Mouse (Mus musculus) mouse embryonic stem cell (cell line): ENCODE data around the gene Myh1.

Experiments used
- in situ Hi-C, 2 experiments: fragments of 300-500 bp; cut with MboI; formaldehyde crosslinking; loops; 1 replicate in 1 of 2; 3 replicates in 1 of 2; pipeline ENCODE4 v1.14.3; 2019 to 2020; ENCODE audit warnings: low sequenced_read_pairs in 2 of 2, low pct_unique_long_range_greater_than_20kb in 1 of 2, mixed read lengths in 1 of 2; ENCODE audit not compliant: unreplicated experiment in 1 of 2

Gene Myh1

DNA sequence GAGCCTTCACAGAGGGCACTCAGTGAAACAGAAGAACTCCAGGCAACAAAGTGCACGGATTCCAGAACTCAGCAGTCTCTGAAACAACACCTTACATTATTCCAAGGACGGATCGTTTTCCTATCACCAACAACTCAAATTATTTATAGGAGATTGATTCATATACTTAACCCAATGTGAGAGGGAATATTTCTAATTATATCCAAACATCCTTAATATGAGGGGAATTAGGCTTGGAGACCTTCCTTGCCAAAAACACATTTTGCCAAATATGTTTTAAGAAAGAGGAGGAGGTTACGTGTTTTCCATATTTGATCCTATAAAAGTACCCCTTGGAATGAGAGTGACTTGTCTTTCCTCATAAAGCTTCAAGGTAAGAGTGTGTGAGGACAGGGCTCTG is at the start of gene Myh1:
Gene Myh1, plus strand, starts transcription at position 301 of the 400 bp plus-strand sequence.
- in situ Hi-C loops, result no loop called here

DNA sequence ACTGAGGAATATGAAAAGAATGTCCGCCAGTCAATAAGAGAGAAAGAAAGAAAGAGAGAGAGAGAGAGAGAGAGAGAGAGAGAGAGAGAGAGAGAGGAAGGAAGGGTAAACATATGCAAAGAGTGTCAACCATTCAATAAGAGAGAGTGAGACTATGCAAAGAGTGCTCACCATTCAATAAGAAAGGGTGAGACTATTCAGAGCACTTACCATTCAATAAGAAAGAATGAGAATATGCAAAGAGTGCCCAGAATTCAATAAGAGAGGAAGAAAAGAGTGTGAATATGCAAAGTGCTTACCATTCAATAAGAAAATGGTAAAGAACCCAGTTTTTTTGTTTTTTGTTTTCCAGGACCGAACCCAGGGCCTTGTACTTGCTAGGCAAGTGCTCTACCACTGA is 49.6 kb upstream of the Myh1 start:
- in situ Hi-C loops, result no loop called here

DNA sequence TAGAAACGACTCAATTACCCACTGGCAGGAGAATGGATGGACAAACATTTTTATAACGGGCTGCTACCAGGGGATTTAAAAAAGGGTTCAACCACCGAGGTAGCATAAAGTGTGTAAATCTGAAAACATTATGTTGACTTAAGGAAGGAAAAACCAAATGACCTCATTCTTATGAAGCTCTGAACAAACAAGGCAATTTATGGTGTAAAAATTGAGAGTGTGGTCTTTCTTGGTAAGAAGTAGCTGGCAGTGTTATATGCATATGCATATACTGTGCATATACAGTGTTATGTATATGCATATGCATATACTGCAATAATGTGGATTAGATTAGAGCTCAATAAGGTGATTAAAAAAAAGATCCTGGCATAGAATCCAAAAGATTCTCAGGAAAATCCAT is 48.7 kb upstream of the Myh1 start:
- in situ Hi-C loops, result no loop called here

DNA sequence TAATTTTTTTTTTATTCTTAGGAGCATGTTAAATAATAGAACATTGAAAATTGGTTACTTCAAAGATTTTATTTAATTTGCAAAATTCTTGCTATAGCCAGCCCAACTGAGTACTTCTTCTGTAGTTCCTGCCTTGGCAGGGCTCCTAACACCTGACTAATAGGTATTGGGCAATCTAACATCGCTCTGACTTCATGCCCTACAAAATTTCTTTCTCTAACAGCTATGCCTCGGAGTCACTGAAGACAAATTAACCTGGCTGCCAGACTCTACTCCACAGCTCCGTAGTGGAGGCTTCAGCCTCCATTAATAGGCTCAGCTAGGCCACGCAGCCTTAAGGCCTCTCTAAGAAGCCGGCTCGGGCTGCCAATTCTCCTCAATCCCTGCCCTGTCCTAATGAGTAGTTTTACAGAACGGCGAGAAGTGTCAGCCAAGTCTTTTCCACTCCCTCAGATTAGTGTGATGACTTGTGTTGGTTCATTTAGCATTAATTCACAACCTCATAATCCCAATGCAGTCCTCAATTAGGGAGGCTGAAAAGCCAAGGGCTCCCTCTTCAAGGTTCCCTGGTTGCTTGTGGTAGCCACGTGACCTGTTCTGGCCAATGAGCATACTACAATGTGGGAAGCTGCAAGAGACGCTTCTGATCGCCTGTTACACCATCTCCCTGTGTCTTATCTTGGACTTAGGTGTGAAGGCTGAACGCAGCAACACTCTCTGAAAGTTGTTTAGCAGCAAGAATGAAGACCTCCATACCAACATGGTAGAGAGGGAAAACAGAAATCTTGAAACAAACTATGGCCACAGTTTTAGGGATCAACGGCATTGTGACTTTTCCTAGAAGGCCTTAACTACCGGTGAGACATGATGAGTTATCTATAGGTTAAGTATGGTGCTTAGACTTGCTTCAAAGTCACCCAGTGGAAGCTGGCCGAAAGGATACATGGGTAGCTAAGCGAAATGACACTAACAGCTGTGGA is 47.9 kb upstream of the Myh1 start:
- in situ Hi-C loops, result no loop called here

DNA sequence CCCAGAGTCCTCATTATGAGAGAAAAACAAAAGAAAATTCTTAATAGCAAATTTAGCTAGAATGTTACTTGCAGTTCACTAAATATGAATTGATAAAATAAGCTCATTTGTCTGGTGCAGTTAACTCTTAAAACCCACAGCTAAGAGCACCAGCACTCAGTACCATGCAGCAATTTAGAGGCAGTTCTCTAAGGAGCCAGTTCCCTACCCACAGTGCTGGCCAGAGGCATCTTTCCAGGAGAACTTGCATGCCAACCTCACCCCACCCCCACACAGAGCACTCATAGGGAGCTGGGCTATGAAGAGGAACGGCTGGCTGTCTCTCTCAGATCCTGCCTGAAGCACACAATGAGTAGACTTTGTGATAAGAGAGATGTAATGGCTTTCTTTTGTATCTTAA is 46.7 kb upstream of the Myh1 start:
- in situ Hi-C loops, result no loop called here

DNA sequence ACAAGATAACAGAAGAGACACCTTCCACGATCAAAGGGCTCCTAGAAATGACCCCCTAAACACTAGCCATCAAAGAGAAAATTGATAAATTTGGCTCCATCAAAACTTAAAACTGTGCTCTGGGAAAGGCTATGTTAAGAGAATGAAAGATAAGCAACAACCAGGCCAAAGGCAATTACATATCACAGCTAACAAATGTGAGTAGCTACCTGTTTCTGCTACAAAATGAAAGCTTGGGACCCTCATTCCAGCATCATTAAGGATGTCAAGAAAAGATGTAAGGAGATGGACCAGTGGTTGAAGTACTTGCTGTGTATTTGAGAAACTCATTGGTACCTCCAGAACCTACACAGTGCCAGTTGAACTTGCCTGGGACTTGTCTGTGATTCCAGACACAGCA is 46.0 kb upstream of the Myh1 start:
- in situ Hi-C loops, result no loop called here

DNA sequence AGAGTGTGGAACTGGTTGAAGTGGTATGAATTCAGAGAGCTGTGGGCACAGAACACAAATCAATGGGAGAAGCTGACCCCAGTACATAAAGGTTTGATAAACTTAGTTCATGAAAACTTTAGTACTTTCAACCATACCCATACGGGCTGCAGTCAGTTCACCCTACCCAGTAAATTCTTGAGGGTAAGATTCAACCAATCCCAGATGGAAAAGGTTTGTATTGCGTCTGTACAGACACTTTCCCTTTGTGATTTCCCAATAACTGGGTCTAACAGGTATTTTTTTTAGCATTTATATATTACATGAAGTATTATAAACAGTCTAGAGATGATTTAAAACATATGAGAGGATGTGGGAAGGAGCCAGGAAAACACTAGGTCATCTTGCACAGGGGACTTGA is 44.2 kb upstream of the Myh1 start:
- in situ Hi-C loops, result no loop called here

DNA sequence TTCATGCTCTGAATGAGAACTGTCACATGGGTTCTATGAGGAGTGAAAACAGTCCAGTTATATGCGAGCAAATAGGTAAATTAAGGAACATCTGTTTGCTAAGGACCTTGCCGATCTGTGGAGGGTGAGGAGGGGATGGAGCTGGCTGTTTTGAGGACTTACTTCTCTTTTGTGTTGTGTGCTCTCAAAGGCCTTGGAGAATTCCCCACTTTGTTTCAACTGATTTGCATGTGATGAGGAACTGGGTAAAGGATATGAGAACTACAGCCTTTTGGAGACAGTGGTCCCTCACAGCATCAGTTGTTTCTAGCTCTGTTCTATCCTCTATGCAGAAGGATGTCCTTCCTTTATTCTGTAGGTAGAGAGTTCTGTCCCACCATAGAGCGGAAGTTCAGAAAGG is 39.7 kb upstream of the Myh1 start:
- in situ Hi-C loops, result no loop called here

DNA sequence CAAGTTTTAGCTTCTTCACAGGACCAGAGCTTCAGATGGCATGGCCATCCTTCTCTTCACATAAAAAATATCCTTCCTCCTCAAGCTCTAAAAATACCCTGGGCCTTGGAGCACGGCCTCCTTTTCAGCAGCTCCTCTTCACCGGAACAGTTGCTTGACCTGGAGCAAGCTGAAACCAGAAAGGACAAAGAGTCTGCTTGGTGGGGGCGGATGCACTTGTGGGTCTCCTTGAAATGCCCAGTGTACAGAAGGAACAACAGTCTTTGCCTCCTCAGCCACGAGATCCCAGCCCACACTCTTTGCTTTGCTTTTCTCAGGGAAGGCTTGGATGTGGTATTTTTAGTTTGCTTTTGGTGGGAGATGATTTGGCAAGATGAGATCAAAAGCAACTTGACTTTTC is 36.2 kb upstream of the Myh1 start:
- in situ Hi-C loops, result no loop called here

DNA sequence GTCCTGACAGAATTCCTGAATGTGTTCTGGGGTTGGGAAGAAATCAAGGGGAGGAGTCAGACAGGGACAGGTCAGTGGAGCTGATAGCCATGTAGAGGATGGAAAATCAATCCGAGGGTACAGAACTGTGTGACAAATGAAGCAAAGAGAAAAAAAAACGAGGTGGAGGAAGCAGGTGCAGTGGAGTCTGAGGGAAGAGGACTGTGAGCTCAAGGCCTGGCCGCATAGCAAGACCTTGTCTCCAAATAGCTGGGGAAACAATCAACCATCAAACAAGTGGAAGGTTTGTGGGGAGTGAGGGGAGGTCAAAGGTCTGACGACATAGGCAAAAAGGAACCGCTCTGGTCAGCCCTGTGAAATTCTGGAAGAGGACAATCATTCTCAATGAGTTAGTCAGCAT is 35.0 kb upstream of the Myh1 start:
- in situ Hi-C loops, result no loop called here

DNA sequence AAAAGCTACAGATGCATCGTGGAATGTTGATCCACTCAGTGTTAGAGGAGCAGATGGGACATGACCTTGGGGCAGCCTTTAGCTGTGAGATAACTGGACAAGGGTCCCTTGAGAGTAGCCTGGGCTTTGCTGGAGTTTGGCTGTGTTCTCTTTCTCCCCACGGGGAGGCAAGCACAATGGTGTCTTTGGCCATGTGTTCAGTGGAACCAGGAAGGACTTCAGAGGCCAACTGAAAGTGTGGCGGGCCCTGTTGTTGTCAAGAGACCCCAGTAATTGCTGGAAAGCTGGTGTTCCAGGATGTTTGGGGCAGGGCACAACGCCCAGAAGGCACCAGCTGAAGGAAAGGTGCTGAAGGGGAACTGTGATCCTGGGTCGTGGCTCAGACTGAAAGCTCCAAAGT is 30.6 kb upstream of the Myh1 start:
- in situ Hi-C loops, result no loop called here

DNA sequence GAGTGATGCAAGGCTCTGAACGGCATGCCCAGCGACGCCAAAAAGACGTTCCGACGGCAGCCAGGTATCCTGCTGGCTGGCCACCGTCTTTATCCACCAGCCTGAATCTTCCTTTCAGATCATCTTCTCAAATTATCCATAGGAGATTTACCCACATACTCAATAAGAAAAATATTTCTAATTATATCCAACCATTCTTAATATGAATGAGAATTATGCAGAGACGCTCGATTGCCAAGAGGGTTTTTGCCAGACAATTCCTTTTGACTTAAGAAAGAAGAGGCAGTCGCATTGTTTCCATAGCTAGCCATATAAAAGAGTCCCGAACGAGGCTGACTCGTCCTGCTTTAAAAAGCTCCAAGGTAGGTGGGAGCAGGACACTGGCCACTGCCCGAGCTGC is 29.1 kb upstream of the Myh1 start, which contains the start of gene Myh2:
Gene Myh2, plus strand, starts transcription at position 301 of the 400 bp plus-strand sequence.
- in situ Hi-C loops, result no loop called here

DNA sequence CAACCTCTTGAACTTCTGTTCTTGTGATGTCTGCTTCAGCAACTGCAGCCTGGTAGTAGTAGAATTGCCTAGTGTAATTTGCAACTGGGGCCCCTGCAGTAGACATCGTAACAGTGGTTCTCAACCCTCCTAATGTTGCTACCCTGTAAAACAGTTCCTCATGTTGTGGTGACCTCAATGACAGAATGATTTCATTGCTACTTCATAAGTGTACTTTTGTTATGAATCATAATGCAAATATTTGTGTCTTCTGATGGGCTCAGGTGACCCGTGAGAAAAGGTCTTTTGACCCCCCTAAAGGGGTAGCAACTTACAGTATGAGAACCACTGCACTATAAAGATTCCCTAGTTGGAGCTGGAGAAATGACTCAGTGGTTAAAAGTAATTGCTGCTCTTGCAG is 27.4 kb upstream of the Myh1 start:
- in situ Hi-C loops, result no loop called here

DNA sequence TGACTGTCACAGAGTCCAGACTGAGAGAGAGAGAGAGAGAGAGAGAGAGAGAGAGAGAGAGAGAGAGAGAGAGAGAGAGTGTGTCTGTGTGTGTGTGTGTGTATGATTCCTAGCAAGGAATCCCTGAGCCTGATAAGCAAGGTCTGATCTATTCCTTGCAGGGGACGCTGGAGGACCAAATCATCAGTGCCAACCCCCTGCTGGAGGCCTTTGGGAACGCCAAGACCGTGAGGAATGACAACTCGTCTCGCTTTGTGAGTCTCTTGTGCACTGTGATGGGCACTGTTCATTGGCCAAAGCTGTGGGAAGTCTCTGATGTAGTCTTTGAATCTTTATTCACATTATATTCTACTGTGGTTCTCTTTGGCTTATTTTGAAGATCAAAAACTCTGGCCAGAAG is 23.5 kb upstream of the Myh1 start:
- in situ Hi-C loops, result no loop called here

DNA sequence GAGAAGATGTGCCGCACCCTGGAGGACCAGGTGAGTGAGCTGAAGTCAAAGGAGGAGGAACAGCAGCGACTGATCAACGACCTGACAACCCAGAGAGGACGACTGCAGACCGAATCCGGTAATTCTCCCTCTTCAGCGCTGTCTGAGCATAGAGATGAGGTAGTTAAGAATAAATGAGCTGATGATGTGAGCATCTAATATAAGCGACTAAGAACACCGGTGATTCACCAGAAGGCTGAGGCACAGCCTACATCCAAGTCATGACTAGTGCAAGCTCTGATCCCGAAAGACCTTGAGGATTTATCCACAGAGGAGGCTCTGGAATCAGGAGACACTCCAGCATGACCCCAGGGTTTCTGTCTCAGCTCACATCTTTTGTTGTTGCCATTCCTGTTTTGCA is 9.5 kb upstream of the Myh1 start:
- in situ Hi-C loops, result no loop called here

DNA sequence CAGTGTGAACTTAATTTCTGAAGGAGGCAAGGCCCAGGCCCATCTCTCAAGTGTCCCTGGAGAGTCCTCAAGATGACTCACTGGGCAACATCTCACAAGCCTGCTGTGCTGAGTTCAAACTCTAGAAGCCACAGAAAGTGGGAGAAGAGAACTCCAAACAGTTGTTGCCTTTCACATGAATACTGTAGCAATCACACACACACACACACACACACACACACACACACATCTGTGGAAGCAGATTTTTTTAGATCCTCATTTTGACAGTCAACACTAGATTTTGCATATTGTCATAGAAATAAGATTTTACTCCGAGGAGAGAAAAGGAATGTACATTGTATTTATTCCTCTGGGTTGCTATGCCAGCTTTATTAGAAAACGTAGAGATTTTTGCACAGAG is 9.0 kb upstream of the Myh1 start:
- in situ Hi-C loops, result no loop called here

DNA sequence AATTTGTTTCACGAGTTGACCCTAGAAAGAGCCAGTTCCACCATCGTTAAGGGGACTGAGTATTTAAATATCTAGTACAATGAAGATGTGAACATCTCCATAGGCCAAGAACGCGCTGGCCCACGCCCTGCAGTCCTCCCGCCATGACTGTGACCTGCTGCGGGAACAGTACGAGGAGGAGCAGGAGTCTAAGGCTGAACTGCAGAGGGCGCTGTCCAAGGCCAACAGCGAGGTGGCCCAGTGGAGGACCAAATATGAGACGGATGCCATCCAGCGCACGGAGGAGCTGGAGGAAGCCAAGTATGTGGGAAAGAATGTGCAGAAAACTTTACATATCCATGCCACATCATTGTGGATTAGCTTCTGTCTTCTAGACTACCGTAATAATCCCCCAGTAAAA is 8.4 kb upstream of the Myh1 start:
- in situ Hi-C loops, result no loop called here

DNA sequence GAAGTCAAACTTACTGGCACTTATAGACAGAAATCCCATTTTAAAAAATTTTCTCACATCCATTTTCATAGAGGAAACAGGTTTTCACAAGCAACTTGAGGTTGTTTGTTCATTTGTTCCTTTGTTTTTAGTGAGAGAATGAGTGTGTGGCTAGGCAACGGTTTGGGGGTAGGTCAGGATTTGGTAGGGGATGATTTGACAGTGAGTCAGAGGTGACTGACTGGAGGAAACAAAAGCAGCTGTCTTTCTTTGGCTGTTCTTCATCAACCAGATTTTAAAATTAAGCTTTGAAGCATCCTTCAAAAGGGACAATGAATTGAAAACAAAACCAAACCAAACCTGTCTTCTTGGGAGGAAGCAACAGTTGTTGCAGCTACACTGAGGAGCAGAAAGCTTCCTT is 531 bp upstream of the Myh1 start:
- in situ Hi-C loops, result no loop called here

DNA sequence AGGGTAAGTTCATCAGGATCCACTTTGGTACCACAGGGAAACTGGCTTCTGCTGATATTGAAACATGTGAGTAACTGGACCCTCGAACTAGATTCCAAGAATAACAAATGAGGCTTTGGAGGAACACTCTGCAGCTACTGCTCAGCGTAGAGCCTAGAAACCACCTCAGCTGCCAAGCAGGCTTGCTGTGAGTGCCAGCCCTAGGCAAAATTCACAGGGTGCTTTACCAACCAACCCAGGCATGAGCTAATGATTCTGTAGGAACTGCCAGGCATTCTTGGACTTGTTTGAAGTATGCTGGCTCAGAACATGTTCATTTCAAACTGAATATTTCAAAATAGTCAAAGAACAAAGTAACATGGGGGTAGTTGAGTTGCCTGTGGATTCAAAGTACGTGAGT is 4.9 kb downstream of the Myh1 start:
- in situ Hi-C loops, result no loop called here

DNA sequence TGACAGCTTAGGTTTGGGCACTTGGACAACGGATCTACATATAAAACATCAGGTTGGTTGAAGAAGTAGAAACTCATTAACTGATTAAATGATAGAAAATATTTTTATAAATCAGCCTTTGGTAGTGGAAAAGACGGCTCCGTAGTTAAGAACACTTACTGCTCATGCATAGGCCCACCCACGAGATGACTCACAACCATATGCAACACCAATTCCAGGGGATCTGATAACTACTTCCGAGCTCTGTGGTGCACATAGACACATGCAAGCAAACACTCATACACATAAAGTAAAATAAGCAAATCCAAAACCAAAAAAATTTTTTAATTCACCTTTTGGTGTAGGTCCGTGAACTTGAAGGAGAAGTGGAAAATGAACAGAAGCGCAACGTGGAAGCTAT is 22.0 kb downstream of the Myh1 start:
- in situ Hi-C loops, result no loop called here
